Mouse (Mus musculus) forebrain, embryonic 16.5 days (tissue): ENCODE measurements at regions not wholly inside any gene's neighbourhood (a gene's known extent, or its start where the extent isn't known, plus 50 kb on each side); places are given as distances from the start of the nearest gene placed in this dataset.

Experiments
- ATAC-seq: fragments of 200-750 bp; cut with Nextera tagmentation; 2 replicates; pipeline ENCODE4 v1.8.0; 2017; ENCODE audit warnings: mild to moderate bottlenecking, moderate library complexity
- H3K27ac ChIP-seq: fragments of 300-500 bp; sonication (generic); 2 replicates; pipeline ENCODE4 v1.5.1; 2014; ENCODE audit warnings: low read length, control low read depth
- H3K27me3 ChIP-seq: fragments of 300-500 bp; sonication (generic); replicated peaks from 2 replicates; pipeline ENCODE4 v1.6.1; 2014; ENCODE audit warnings: low read length; ENCODE audit not compliant: control insufficient read depth, insufficient read depth
- H3K36me3 ChIP-seq: fragments of 300-500 bp; sonication (generic); 2 replicates; pipeline ENCODE4 v1.6.1; 2014; ENCODE audit not compliant: control insufficient read depth, insufficient read depth
- H3K4me1 ChIP-seq: fragments of 300-500 bp; sonication (generic); replicated peaks from 2 replicates; pipeline ENCODE4 v1.6.1; 2014; ENCODE audit warnings: low read length; ENCODE audit not compliant: control insufficient read depth, insufficient read depth
- H3K4me2 ChIP-seq: fragments of 300-500 bp; sonication (generic); 2 replicates; pipeline ENCODE4 v1.6.1; 2014; ENCODE audit warnings: mild to moderate bottlenecking, low read length, control low read depth
- H3K4me3 ChIP-seq: fragments of 300-500 bp; sonication (generic); replicated peaks from 2 replicates; pipeline ENCODE4 v1.5.1; 2014; ENCODE audit warnings: mild to moderate bottlenecking, low read length, control low read depth
- H3K9ac ChIP-seq: fragments of 300-500 bp; sonication (generic); replicated peaks from 2 replicates; pipeline ENCODE4 v1.6.1; 2014; ENCODE audit warnings: low read depth, low read length, control low read depth
- H3K9me3 ChIP-seq: fragments of 300-500 bp; sonication (generic); 2 replicates; pipeline ENCODE4 v1.6.1; 2016; ENCODE audit warnings: low read length; ENCODE audit not compliant: control insufficient read depth
- WGBS: fragments of 180-500 bp; shearing (Covaris S2); extraction: QIAGEN DNeasy Blood & Tissue Kit; methylation state at CpG from one replicate; pipeline ENCODE4 v1.1.7; 2014; 5-methylcytosine and 5-hydroxymethylcytosine counted together

GRCm38 (mm10) chr16:7928391-7928935, 496.5 kb downstream of the Tmem114 start:
- Histone ChIP-seq H3K27ac (no peak overlapping the region), H3K4me3 (no peak overlapping the region), H3K9me3 (no peaks in the 10 kb centered on the region), H3K4me1 (no peaks in the 10 kb centered on the region), H3K36me3 (no peaks in the 10 kb centered on the region), H3K27me3 (no peaks in the 10 kb centered on the region), H3K9ac (no peak overlapping the region), H3K4me2 (no peak overlapping the region)
- 81% methylated on average over 6 of the region's 6 CpGs for WGBS
- ATAC-seq, result no peak

- no peak overlapping the region for H3K4me2 ChIP-seq
- H3K4me1 ChIP-seq, result no peaks in the 10 kb centered on the region
- no peaks in the 10 kb centered on the region for H3K9me3 ChIP-seq
- no peak for ATAC-seq
- H3K9ac ChIP-seq, result no peak overlapping the region
- H3K27me3 ChIP-seq, result no peaks in the 10 kb centered on the region
- H3K27ac ChIP-seq, result no peak overlapping the region
- no peaks in the 10 kb centered on the region for H3K36me3 ChIP-seq
- WGBS, result 54% methylated on average over 8 of the region's 8 CpGs
- no peak overlapping the region for H3K4me3 ChIP-seq
Measured at GRCm38 (mm10) chr16:7927756-7928155, 497.2 kb downstream of the Tmem114 start.

GRCm38 (mm10) chr16:7895786-7896185, 529.1 kb downstream of the Tmem114 start:
- no peak overlapping the region for H3K4me3 ChIP-seq
- no peaks in the 10 kb centered on the region for H3K27me3 ChIP-seq
- H3K9ac ChIP-seq, result no peak overlapping the region
- WGBS, result 74% methylated on average over 2 of the region's 2 CpGs
- ATAC-seq, result no peak
- H3K9me3 ChIP-seq, result no peaks in the 10 kb centered on the region
- no peaks in the 10 kb centered on the region for H3K4me1 ChIP-seq
- no peaks in the 10 kb centered on the region for H3K36me3 ChIP-seq
- no peak overlapping the region for H3K4me2 ChIP-seq
- H3K27ac ChIP-seq, result no peak overlapping the region

- Histone ChIP-seq H3K4me2 (no peak overlapping the region), H3K9me3 (no peaks in the 10 kb centered on the region), H3K27ac (no peak overlapping the region), H3K27me3 (no peaks in the 10 kb centered on the region), H3K4me1 (no peaks in the 10 kb centered on the region), H3K9ac (no peak overlapping the region), H3K4me3 (no peak overlapping the region), H3K36me3 (no peaks in the 10 kb centered on the region)
- ATAC-seq, result no peak
- WGBS, result 78% methylated on average over 5 of the region's 5 CpGs
Measured at GRCm38 (mm10) chr16:7892799-7893198, 532.1 kb downstream of the Tmem114 start.

GRCm38 (mm10) chr16:7863406-7863805, 561.5 kb downstream of the Tmem114 start:
- Histone ChIP-seq H3K36me3 (no peaks in the 10 kb centered on the region), H3K4me3 (no peak overlapping the region), H3K27ac (no peak overlapping the region), H3K9me3 (no peaks in the 10 kb centered on the region), H3K27me3 (no peaks in the 10 kb centered on the region), H3K4me2 (no peak overlapping the region), H3K4me1 (no peaks in the 10 kb centered on the region), H3K9ac (no peak overlapping the region)
- ATAC-seq, result no peak
- 97% methylated on average over 2 of the region's 2 CpGs for WGBS

GRCm38 (mm10) chr16:7839139-7839538, 585.8 kb downstream of the Tmem114 start:
- no peak overlapping the region for H3K4me2 ChIP-seq
- H3K36me3 ChIP-seq, result no peaks in the 10 kb centered on the region
- no peaks in the 10 kb centered on the region for H3K27me3 ChIP-seq
- no peaks in the 10 kb centered on the region for H3K9me3 ChIP-seq
- H3K4me1 ChIP-seq, result no peaks in the 10 kb centered on the region
- no peak for ATAC-seq
- WGBS, result 64% methylated on average over 5 of the region's 5 CpGs
- no peak overlapping the region for H3K9ac ChIP-seq
- no peak overlapping the region for H3K27ac ChIP-seq
- H3K4me3 ChIP-seq, result no peak overlapping the region

GRCm38 (mm10) chr16:7831142-7831541, 593.8 kb downstream of the Tmem114 start:
- Histone ChIP-seq H3K9ac (no peak overlapping the region), H3K4me3 (no peak overlapping the region), H3K27ac (no peak overlapping the region), H3K9me3 (no peaks in the 10 kb centered on the region), H3K36me3 (no peaks in the 10 kb centered on the region), H3K4me1 (no peaks in the 10 kb centered on the region), H3K4me2 (no peak overlapping the region), H3K27me3 (no peaks in the 10 kb centered on the region)
- no peak for ATAC-seq
- 39% methylated on average over 6 of the region's 6 CpGs for WGBS

- no peak for ATAC-seq
- H3K27me3 ChIP-seq, result no peaks in the 10 kb centered on the region
- no peaks in the 10 kb centered on the region for H3K4me1 ChIP-seq
- no peak overlapping the region for H3K4me3 ChIP-seq
- H3K27ac ChIP-seq, result no peak overlapping the region
- H3K9ac ChIP-seq, result no peak overlapping the region
- H3K36me3 ChIP-seq, result no peaks in the 10 kb centered on the region
- no peak overlapping the region for H3K4me2 ChIP-seq
- H3K9me3 ChIP-seq, result no peaks in the 10 kb centered on the region
- 91% methylated on average over 9 of the region's 9 CpGs for WGBS
Measured at GRCm38 (mm10) chr16:7829939-7830650, 594.8 kb downstream of the Tmem114 start.

- Histone ChIP-seq H3K36me3 (no peaks in the 10 kb centered on the region), H3K27me3 (no peaks in the 10 kb centered on the region), H3K27ac (no peak overlapping the region), H3K9ac (no peak overlapping the region), H3K4me1 (peaks cover 7% of the 10 kb centered on the region), H3K4me3 (no peak overlapping the region), H3K9me3 (peaks cover 3% of the 10 kb centered on the region; the same call in 1 of the 2 replicates), H3K4me2 (no peak overlapping the region)
- 92% methylated on average over 2 of the region's 2 CpGs for WGBS
- ATAC-seq, result no peak
Measured at GRCm38 (mm10) chr16:7801161-7801560, 623.8 kb downstream of the Tmem114 start.
